Mouse (Mus musculus): Measurements from ENCODE around the gene Nfib. TPM values are rescaled to one million over a fixed set of nuclear protein-coding genes. Genes with fewer than 3 reads are reported as not detected.

The Nfib gene
- total RNA-seq, 2 experiments from 2014 or later: 92.9 to 104 TPM

GRCm38 (mm10) chr4:82553658-82554057 is 151.9 kb downstream of the Nfib start:
- intact Hi-C loops (cut with DNase I; ENCODE audit: low total_unique reads): no loop called here
- DNase-seq: no peak

- no peak for DNase-seq
- intact Hi-C loops (cut with DNase I; ENCODE audit: low total_unique reads): no loop called here
Observed at GRCm38 (mm10) chr4:82552238-82552637, 153.3 kb downstream of the Nfib start.

GRCm38 (mm10) chr4:82549762-82550380 is 155.7 kb downstream of the Nfib start:
- intact Hi-C loops (cut with DNase I; ENCODE audit: low total_unique reads): no loop called here
- DNase-seq: no peak

GRCm38 (mm10) chr4:82548247-82548646 is 157.3 kb downstream of the Nfib start:
- DNase-seq: peak; percentile 74
- intact Hi-C loops (cut with DNase I; ENCODE audit: low total_unique reads): no loop called here

- intact Hi-C loops (cut with DNase I; ENCODE audit: low total_unique reads): loop anchor here (2.0 to 5.0 kb wide), 2 partner anchors 37 to 975 kb away; no protein-coding TSS in a partner anchor
Observed at GRCm38 (mm10) chr4:82543936-82544335, 161.6 kb downstream of the Nfib start.

GRCm38 (mm10) chr4:82543398-82543740 is 162.2 kb downstream of the Nfib start:
- intact Hi-C loops (cut with DNase I; ENCODE audit: low total_unique reads): loop anchor here (2.0 to 5.0 kb wide), 2 partner anchors 36 to 975 kb away; no protein-coding TSS in a partner anchor
- DNase-seq: no peak

More at GRCm38 (mm10) chr4:82543936-82544335, 161.6 kb downstream of the Nfib start:
- no peak for DNase-seq

GRCm38 (mm10) chr4:82542656-82543397 is 162.7 kb downstream of the Nfib start:
- intact Hi-C loops (cut with DNase I; ENCODE audit: low total_unique reads): loop anchor here (2.0 to 5.0 kb wide), 2 partner anchors 36 to 974 kb away; no protein-coding TSS in a partner anchor
- DNase-seq: no peak

GRCm38 (mm10) chr4:82541894-82542510 is 163.5 kb downstream of the Nfib start:
- intact Hi-C loops (cut with DNase I; ENCODE audit: low total_unique reads): loop anchor here (2.0 to 5.0 kb wide), 2 partner anchors 35 to 973 kb away; no protein-coding TSS in a partner anchor
- DNase-seq: peak; percentile 74

GRCm38 (mm10) chr4:82540466-82540990 is 165.0 kb downstream of the Nfib start:
- intact Hi-C loops (cut with DNase I; ENCODE audit: low total_unique reads): loop anchor here (5.0 kb wide), 1 partner anchor 33 kb away; no protein-coding TSS in a partner anchor

GRCm38 (mm10) chr4:82540048-82540410 is 165.5 kb downstream of the Nfib start:
- intact Hi-C loops (cut with DNase I; ENCODE audit: low total_unique reads): loop anchor here (5.0 kb wide), 1 partner anchor 33 kb away; no protein-coding TSS in a partner anchor
- DNase-seq: no peak

More at GRCm38 (mm10) chr4:82540466-82540990, 165.0 kb downstream of the Nfib start:
- DNase-seq: no peak

- intact Hi-C loops (cut with DNase I; ENCODE audit: low total_unique reads): loop anchor here (5.0 kb wide), 1 partner anchor 32 kb away; no protein-coding TSS in a partner anchor
- DNase-seq: no peak
Observed at GRCm38 (mm10) chr4:82539406-82540047, 166.0 kb downstream of the Nfib start.

GRCm38 (mm10) chr4:82538815-82539214 is 166.7 kb downstream of the Nfib start:
- intact Hi-C loops (cut with DNase I; ENCODE audit: low total_unique reads): no loop called here
- DNase-seq: no peak

- intact Hi-C loops (cut with DNase I; ENCODE audit: low total_unique reads): no loop called here
- DNase-seq: no peak
Observed at GRCm38 (mm10) chr4:82538069-82538811, 167.3 kb downstream of the Nfib start.

GRCm38 (mm10) chr4:82537279-82537967 is 168.1 kb downstream of the Nfib start:
- peak; percentile 35 for DNase-seq
- intact Hi-C loops (cut with DNase I; ENCODE audit: low total_unique reads): no loop called here

GRCm38 (mm10) chr4:82536435-82537278 is 168.9 kb downstream of the Nfib start:
- intact Hi-C loops (cut with DNase I; ENCODE audit: low total_unique reads): no loop called here
- DNase-seq: no peak

- intact Hi-C loops (cut with DNase I; ENCODE audit: low total_unique reads): no loop called here
- DNase-seq: no peak
Observed at GRCm38 (mm10) chr4:82535606-82536434, 169.7 kb downstream of the Nfib start.

- intact Hi-C loops (cut with DNase I; ENCODE audit: low total_unique reads): no loop called here
- no peak for DNase-seq
Observed at GRCm38 (mm10) chr4:82533231-82533630, 172.3 kb downstream of the Nfib start.
